Mouse (Mus musculus) neural tube, postnatal 0 days (tissue): ENCODE data around the gene Gemin7. TPM values are rescaled to one million over a fixed set of nuclear protein-coding genes. Genes with fewer than 3 reads are reported as not detected.

Source experiments
- polyA plus RNA-seq: library from polyadenylated mRNA; unstranded; fragments of >200 nt; fragmentation: Nextera tagmentation; extraction: Ambion mirVana; gene quantifications from 2 replicates; pipeline ENCODE4 v1.2.1, GENCODE M21; 2015

The Gemin7 gene
- 160 and 163 TPM in 2 replicates for polyA plus RNA-seq

DNA sequence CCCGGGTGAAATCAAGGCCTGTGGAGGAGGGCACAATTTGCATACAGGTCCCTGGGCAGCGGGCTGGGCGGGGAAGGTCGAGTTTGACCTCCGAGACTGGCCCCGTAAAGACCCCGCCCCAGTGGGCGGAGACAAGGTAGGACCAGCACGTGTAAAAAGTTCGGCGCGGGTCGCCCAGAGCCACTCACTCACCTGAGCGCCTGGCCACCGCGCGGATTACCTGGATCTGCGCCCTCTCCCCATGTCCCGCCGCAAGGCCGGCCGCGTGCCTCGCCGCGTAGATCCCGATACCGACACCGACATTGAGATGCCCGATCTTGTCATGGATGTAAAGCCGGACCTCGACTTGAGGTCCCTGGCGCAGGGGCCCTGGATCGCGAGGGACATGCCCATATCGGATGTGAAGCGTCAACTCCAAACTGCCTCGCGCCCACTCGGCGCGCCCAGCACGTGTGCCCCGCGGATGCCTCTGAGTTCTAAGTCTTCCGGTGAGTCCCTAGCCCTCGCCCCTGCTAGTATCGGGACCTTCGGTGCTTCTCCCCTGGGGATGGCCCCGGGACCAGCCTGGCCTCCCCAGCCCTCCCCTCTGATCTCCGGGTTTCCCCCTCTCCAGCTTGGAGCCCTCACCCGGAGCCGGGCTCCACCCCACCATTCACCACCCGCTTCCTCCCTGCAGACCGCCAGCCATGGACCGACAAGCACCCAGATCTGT is at the start of gene Gemin7, which contains the start of gene Zfp296:
Gene Gemin7 (minus strand): TSS at position 455 of the 712 bp plus-strand sequence.
Gene Zfp296 (plus strand): TSS at position 147 of the 712 bp plus-strand sequence.

DNA sequence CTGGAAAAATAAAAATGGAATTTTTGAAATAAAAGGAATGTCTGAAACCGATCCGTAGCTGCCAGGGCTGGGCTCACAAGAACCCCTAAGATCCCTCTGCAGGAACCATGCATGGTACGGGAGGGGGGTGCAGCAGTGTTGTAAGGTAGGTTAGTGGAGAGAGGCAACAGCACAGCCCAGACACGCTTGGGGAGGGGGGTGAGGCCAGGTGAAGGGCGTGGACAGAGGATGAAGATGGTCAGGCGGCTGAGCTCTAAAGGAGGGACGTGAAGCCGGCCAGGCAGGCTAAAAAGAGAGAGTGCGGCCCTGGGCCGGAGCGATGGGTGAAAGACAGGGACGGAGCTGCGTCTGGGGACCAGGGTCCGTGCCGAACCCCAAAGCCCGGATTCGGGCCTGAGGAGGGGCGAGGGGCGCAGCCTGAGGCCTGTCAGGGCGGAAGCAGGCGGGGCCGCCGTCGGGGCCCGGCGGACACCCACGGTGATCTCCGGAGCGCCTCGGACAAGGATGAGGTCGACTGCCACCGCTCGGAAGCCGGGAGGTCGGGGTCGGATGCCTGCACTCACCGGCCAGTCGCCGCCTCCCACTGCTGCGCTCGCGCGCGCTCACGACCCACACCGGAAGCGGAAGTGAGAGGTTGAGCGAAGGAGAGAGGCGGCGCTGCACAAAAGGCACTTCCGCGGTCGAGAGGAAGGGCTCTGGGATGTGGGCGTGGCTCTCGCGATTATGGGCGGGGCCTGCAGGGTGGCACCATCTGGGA is 26.6 kb upstream of the Gemin7 start, which contains the start of gene Clasrp:
Gene Clasrp (minus strand): TSS at position 638 of the 757 bp plus-strand sequence.

DNA sequence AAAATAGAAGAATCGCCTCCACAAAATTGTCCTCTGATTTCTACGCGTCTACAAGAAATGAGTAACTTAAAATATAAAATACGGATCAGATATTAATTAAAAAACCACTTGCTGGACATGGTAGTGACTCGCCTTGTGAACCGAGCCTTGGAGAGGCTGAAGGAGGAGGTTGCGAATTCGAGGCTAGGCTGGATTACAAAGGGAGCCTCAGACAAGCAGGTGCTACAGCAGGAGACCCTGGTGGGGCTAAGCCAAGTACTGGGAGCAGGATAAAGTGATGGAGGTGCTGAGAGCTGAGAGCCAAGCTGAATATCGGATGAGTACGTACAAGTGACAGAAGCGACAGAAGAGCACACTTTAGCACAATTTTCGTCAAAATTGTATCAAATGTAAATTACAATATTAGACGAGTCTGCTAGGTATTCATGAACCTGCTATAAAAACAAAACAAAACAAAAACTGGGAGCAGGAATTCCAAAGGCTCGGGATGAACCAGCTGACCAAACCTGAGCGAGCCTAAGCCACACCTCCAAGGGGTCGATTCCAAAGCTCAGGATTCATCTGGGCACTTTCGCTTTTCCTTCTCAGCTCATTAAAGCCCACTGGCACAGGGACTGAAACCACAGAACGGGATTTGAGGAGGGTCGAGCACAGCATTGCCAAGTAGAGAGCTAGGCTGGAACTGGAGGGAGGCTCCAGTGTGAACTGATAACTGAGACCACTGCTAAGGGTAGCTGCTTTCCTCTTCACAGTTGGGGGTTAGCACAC is 14.6 kb downstream of the Gemin7 start, which contains the start of gene Ppp1r37:
Gene Ppp1r37 (minus strand): TSS at position 434 of the 768 bp plus-strand sequence.

DNA sequence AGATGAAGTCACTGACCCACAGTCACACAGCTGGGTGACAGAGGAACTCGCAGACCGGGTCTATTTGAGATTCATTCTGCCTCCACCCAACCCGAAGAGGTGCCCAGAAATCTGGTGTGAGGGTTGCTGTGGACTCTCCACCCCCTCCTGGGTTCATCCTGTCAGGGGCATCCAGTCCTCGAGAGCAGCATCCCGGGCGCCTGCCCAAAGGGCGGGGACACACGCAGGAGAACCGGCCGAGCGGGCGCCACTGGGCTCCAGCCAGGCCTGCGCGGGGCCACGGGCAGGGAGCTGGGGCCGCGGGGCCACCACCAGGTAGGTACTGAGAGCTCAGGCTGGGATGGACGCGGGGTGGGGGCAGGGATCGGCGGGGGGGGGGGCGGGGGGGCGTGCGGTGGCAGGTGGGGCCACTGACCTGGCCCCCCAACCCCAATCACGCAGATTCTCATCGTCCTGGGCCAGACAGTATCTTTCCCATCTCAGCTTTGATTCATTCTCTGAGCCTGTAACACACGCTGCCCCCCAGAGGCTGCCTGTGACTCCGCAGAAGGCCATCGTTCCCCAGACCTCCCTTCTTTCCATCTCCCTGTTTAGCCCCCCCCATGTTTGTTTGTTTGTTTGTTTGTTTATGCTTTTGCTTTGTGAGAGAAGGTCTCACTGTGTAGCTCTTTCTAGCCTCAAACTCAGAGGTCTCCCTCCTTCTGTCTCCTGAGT is 59.6 kb downstream of the Gemin7 start, which contains the start of gene Nkpd1:
Gene Nkpd1 (plus strand): TSS at position 187 of the 714 bp plus-strand sequence.

Other genes with a start within 250 kb of the Gemin7 start
- 72.6 and 76.5 TPM in 2 replicates for gene Ercc1, start 232.8 kb downstream of the Gemin7 start, polyA plus RNA-seq
- 19.8 and 23.3 TPM in 2 replicates for gene Cd3eap, start 218.1 kb downstream of the Gemin7 start, polyA plus RNA-seq
- 1.0 and 1.2 TPM in 2 replicates for gene Ppp1r13l, start 217.8 kb downstream of the Gemin7 start, polyA plus RNA-seq
- gene Ercc2, start 195.6 kb downstream of the Gemin7 start, polyA plus RNA-seq, result 13.1 and 15.2 TPM in 2 replicates
- gene Klc3, start 173.5 kb downstream of the Gemin7 start, polyA plus RNA-seq, result 1.0 and 1.9 TPM in 2 replicates
- gene Ckm, start 172.8 kb downstream of the Gemin7 start, polyA plus RNA-seq, result 5.1 and 5.3 TPM in 2 replicates
- gene Mark4, start 118.8 kb downstream of the Gemin7 start, polyA plus RNA-seq, result 20.9 and 23.9 TPM in 2 replicates
- gene Exoc3l2, start 114.3 kb downstream of the Gemin7 start, polyA plus RNA-seq, result 3.6 and 3.9 TPM in 2 replicates
- 4.4 and 5.5 TPM in 2 replicates for gene Bloc1s3, start 69.2 kb downstream of the Gemin7 start, polyA plus RNA-seq
- 36.9 and 39.7 TPM in 2 replicates for gene Trappc6a, start 69.2 kb downstream of the Gemin7 start, polyA plus RNA-seq
- gene Nkpd1, start 59.8 kb downstream of the Gemin7 start, polyA plus RNA-seq, result 1.4 and 2.5 TPM in 2 replicates
- gene Ppp1r37, start 14.5 kb downstream of the Gemin7 start, polyA plus RNA-seq, result 40.4 and 42.7 TPM in 2 replicates
- 0.15 TPM in 1 of 2 replicates, not detected in the other for gene Zfp296, start 308 bp downstream of the Gemin7 start, polyA plus RNA-seq
- 58.6 and 67.4 TPM in 2 replicates for gene Clasrp, start 26.9 kb upstream of the Gemin7 start, polyA plus RNA-seq
- gene Relb, start 51.8 kb upstream of the Gemin7 start, polyA plus RNA-seq, result 8.2 and 9.2 TPM in 2 replicates
- gene Clptm1, start 87.4 kb upstream of the Gemin7 start, polyA plus RNA-seq, result 168 and 169 TPM in 2 replicates
- gene Apoc2, start 100.3 kb upstream of the Gemin7 start, polyA plus RNA-seq, result 0.68 and 1.0 TPM in 2 replicates
- gene Gm44805, start 103.8 kb upstream of the Gemin7 start, polyA plus RNA-seq, result not detected in 2 replicates
- not detected in 2 replicates for gene Apoc4, start 103.9 kb upstream of the Gemin7 start, polyA plus RNA-seq
- 20.8 and 34.8 TPM in 2 replicates for gene Apoc1, start 115.1 kb upstream of the Gemin7 start, polyA plus RNA-seq
- gene Apoe, start 121.6 kb upstream of the Gemin7 start, polyA plus RNA-seq, result 4,011 and 4,143 TPM in 2 replicates
- 179 and 192 TPM in 2 replicates for gene Tomm40, start 137.8 kb upstream of the Gemin7 start, polyA plus RNA-seq
- 52.6 and 57.8 TPM in 2 replicates for gene Nectin2, start 172.9 kb upstream of the Gemin7 start, polyA plus RNA-seq
- gene Bcam, start 193.4 kb upstream of the Gemin7 start, polyA plus RNA-seq, result 38.7 and 44.4 TPM in 2 replicates
- gene Cblc, start 219.2 kb upstream of the Gemin7 start, polyA plus RNA-seq, result 0.68 and 0.80 TPM in 2 replicates
- gene Bcl3, start 245.2 kb upstream of the Gemin7 start, polyA plus RNA-seq, result 0.94 and 1.2 TPM in 2 replicates